Mouse (Mus musculus): ENCODE measurements around the gene Elmo1.

Elmo1 gene

GRCm38 (mm10) chr13:20121385-20122043 is 31.1 kb downstream of the Elmo1 start:
- no peak for DNase-seq (ENCODE audit: low spot score)

- DNase-seq (ENCODE audit: low spot score) = no peak
Observed at GRCm38 (mm10) chr13:20123975-20124374, 33.6 kb downstream of the Elmo1 start.

- DNase-seq (ENCODE audit: low spot score) = no peak
Observed at GRCm38 (mm10) chr13:20124965-20125364, 34.6 kb downstream of the Elmo1 start.

- DNase-seq (ENCODE audit: low spot score) = no peak
Observed at GRCm38 (mm10) chr13:20125845-20126244, 35.4 kb downstream of the Elmo1 start.

- DNase-seq (ENCODE audit: low spot score) = no peak
Observed at GRCm38 (mm10) chr13:20127553-20127952, 37.2 kb downstream of the Elmo1 start.

GRCm38 (mm10) chr13:20128097-20128496 is 37.7 kb downstream of the Elmo1 start:
- DNase-seq (ENCODE audit: low spot score) = no peak

- DNase-seq (ENCODE audit: low spot score) = no peak
Observed at GRCm38 (mm10) chr13:20130731-20131130, 40.3 kb downstream of the Elmo1 start.

- no peak for DNase-seq (ENCODE audit: low spot score)
Observed at GRCm38 (mm10) chr13:20131322-20131997, 41.1 kb downstream of the Elmo1 start.

- no peak for DNase-seq (ENCODE audit: low spot score)
Observed at GRCm38 (mm10) chr13:20131998-20132371, 41.6 kb downstream of the Elmo1 start.

GRCm38 (mm10) chr13:20133602-20134394 is 43.4 kb downstream of the Elmo1 start:
- DNase-seq (ENCODE audit: low spot score) = no peak

GRCm38 (mm10) chr13:20134395-20135225 is 44.2 kb downstream of the Elmo1 start:
- DNase-seq (ENCODE audit: low spot score) = no peak

- no peak for DNase-seq (ENCODE audit: low spot score)
Observed at GRCm38 (mm10) chr13:20136753-20137152, 46.4 kb downstream of the Elmo1 start.

GRCm38 (mm10) chr13:20138466-20138865 is 48.1 kb downstream of the Elmo1 start:
- DNase-seq (ENCODE audit: low spot score) = no peak

- no peak for DNase-seq (ENCODE audit: low spot score)
Observed at GRCm38 (mm10) chr13:20139060-20139459, 48.7 kb downstream of the Elmo1 start.

- no peak for DNase-seq (ENCODE audit: low spot score)
Observed at GRCm38 (mm10) chr13:20139825-20140665, 49.6 kb downstream of the Elmo1 start.

GRCm38 (mm10) chr13:20142637-20143036 is 52.2 kb downstream of the Elmo1 start:
- no peak for DNase-seq (ENCODE audit: low spot score)

- DNase-seq (ENCODE audit: low spot score) = no peak
Observed at GRCm38 (mm10) chr13:20146848-20147247, 56.5 kb downstream of the Elmo1 start.

- no peak for DNase-seq (ENCODE audit: low spot score)
Observed at GRCm38 (mm10) chr13:20147736-20148135, 57.3 kb downstream of the Elmo1 start.

GRCm38 (mm10) chr13:20150130-20150835 is 59.9 kb downstream of the Elmo1 start:
- DNase-seq (ENCODE audit: low spot score) = no peak

- DNase-seq (ENCODE audit: low spot score) = no peak
Observed at GRCm38 (mm10) chr13:20151302-20151978, 61.0 kb downstream of the Elmo1 start.
